25 mouse cellular contexts compared by ENCODE assay signal in the genomic region with DNA sequence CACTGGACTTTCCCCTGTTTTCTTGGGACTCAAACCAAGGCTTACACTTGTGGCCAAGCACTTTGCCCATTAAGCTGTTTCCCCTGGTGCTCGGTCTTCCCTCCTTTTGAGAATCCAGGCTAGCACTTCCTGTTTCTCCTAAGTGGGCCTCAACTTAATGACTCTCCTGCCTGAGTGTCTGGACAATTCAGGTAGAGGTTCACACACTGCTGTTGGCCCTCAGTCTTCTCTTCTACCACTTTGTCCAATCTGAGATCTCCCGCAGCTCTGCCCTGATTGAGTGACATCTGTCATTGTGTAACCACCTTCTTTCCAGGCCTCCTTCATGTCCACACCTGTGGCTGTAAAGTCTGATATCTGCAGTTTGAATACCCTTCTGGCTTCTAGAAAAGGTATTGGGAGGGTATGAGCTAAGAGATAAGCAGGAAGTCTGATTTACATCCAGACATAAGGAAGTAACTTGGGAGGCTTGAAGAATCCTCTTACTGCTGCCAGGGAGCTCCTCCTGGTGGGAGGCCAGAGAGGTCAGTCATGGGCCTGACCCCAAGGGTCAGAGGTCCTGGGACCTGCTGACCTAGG. TPM values are rescaled to one million over a fixed set of nuclear protein-coding genes. Genes with fewer than 3 reads are reported as not detected.
DNase-seq lines count a peak whose midpoint lies in the region; ATAC-seq and TF ChIP-seq lines count a peak whose summit lies in the region.
"Had no signal": no experiment of that assay in that cellular context is flagged by ENCODE, and none has a peak within 500 bp of the region (broad histone marks: within the 10 kb centered on the region; RNA-seq: fewer than 3 reads in every experiment).

No protein-coding gene starts in this region.

- no peaks in the 10 kb centered on the region for H3K9me3 ChIP-seq in kidney, embryonic 15.5 days (replicated peaks)
- no peaks in the 10 kb centered on the region for H3K9me3 ChIP-seq in intestine, postnatal 0 days (ENCODE audit: control insufficient read depth)
- no peaks in the 10 kb centered on the region for H3K9me3 ChIP-seq in hindbrain, embryonic 12.5 days (replicated peaks)
- H3K9me3 ChIP-seq: embryonic facial prominence, embryonic 10.5 days; embryonic facial prominence, embryonic 12.5 days; forebrain, embryonic 13.5 days; forebrain, embryonic 15.5 days; G1E had no signal

- H3K4me1 ChIP-seq in kidney, adult 2 months (ENCODE audit: control insufficient read depth, insufficient read depth, low read length), result no peaks in the 10 kb centered on the region
- no peaks in the 10 kb centered on the region for H3K4me1 ChIP-seq in kidney, embryonic 15.5 days
- H3K4me1 ChIP-seq in intestine, postnatal 0 days (replicated peaks; ENCODE audit: control insufficient read depth, insufficient read depth, low read length), result peaks cover 3% of the 10 kb centered on the region; the same call in 1 of the 2 replicates
- no peaks in the 10 kb centered on the region for H3K4me1 ChIP-seq in lung, adult 2 months (ENCODE audit: control insufficient read depth, insufficient read depth, low read length)
- no peaks in the 10 kb centered on the region for H3K4me1 ChIP-seq in hindbrain, embryonic 12.5 days
- H3K4me1 ChIP-seq: embryonic facial prominence, embryonic 12.5 days; forebrain, embryonic 13.5 days; forebrain, embryonic 15.5 days had no signal

- ATAC-seq in kidney, embryonic 15.5 days (replicated peaks; ENCODE audit: low FRiP score), result no peak
- ATAC-seq in intestine, postnatal 0 days, result peak; percentile 68
- ATAC-seq in hindbrain, embryonic 12.5 days (ENCODE audit: low FRiP score), result no peak
- ATAC-seq: activated CD4-positive, CD25-positive, alpha-beta regulatory T cell, adult 4 months; CD4-positive, CD25-positive, alpha-beta regulatory T cell, adult 4 months; forebrain, embryonic 13.5 days; forebrain, embryonic 15.5 days; forebrain, postnatal 0 days; Patski had no signal

- no peak overlapping the region for H3K9ac ChIP-seq in kidney, embryonic 15.5 days
- no peak overlapping the region for H3K9ac ChIP-seq in intestine, postnatal 0 days (ENCODE audit: low read depth, low read length)
- no peak overlapping the region for H3K9ac ChIP-seq in hindbrain, embryonic 12.5 days
- H3K9ac ChIP-seq: embryonic facial prominence, embryonic 12.5 days; forebrain, embryonic 13.5 days; forebrain, embryonic 15.5 days; forebrain, postnatal 0 days had no signal

- H3K36me3 ChIP-seq in kidney, adult 2 months (ENCODE audit: control insufficient read depth, insufficient read depth, low read length), result no peaks in the 10 kb centered on the region
- H3K36me3 ChIP-seq in kidney, embryonic 15.5 days, result no peaks in the 10 kb centered on the region
- no peaks in the 10 kb centered on the region for H3K36me3 ChIP-seq in intestine, postnatal 0 days (ENCODE audit: control insufficient read depth, insufficient read depth)
- H3K36me3 ChIP-seq in hindbrain, embryonic 12.5 days, result no peaks in the 10 kb centered on the region
- H3K36me3 ChIP-seq: embryonic facial prominence, embryonic 10.5 days; embryonic facial prominence, embryonic 12.5 days; forebrain, embryonic 15.5 days; G1E had no signal

- TF ChIP-seq CTCF in kidney, adult 2 months (conservative IDR thresholded peaks at IDR 0.05; ENCODE audit: insufficient read depth, insufficient read length, low read depth, low read length), result no peak
- peak; percentile 27; the same call in 1 of the 2 replicates for TF ChIP-seq CTCF in intestine, postnatal 0 days (IDR thresholded peaks at IDR 0.05; ENCODE audit: low read depth)
- TF ChIP-seq CTCF in lung, adult 2 months (IDR thresholded peaks at IDR 0.05; ENCODE audit: insufficient read depth, low read length), result no peak

- H3K4me3 ChIP-seq in kidney, adult 2 months (ENCODE audit: insufficient read depth, low read depth, low read length), result no peak overlapping the region
- H3K4me3 ChIP-seq in kidney, embryonic 15.5 days (replicated peaks), result no peak overlapping the region
- no peak overlapping the region for H3K4me3 ChIP-seq in intestine, postnatal 0 days (ENCODE audit: low read depth, low read length)
- no peak overlapping the region for H3K4me3 ChIP-seq in lung, adult 2 months (replicated peaks; ENCODE audit: extremely low read depth, low read depth, low read length)
- H3K4me3 ChIP-seq in hindbrain, embryonic 12.5 days, result no peak overlapping the region
- H3K4me3 ChIP-seq: embryonic facial prominence, embryonic 10.5 days; embryonic facial prominence, embryonic 12.5 days; forebrain, embryonic 13.5 days; forebrain, embryonic 15.5 days had no signal

- no peak for TF ChIP-seq POLR2A in kidney, adult 2 months (IDR thresholded peaks at IDR 0.05; ENCODE audit: low read depth, low read length)
- TF ChIP-seq POLR2A in lung, adult 2 months (IDR thresholded peaks at IDR 0.05; ENCODE audit: borderline replicate concordance, extremely low read depth, low read depth, low read length), result no peak

- 66% methylated on average over 2 of the region's 2 CpGs for WGBS in kidney, adult 2 months
- 59% methylated on average over 2 of the region's 2 CpGs for WGBS in kidney, embryonic 15.5 days
- 34% methylated on average over 2 of the region's 2 CpGs for WGBS in intestine, postnatal 0 days
- WGBS in lung, adult 2 months, result 54% methylated on average over 2 of the region's 2 CpGs
- WGBS in hindbrain, embryonic 12.5 days, result 69% methylated on average over 2 of the region's 2 CpGs

- DNase-seq in embryo, embryonic 10.5 days (ENCODE audit: low spot score), result peak; percentile 7
- DNase-seq in embryo, embryonic 10 days (ENCODE audit: low spot score), result no peak
- peak; percentile 14 for DNase-seq in kidney, adult 2 months
- no peak for DNase-seq in lung, adult 2 months
- DNase-seq: adrenal gland, adult 8-10 months; adrenal gland, postnatal 14 days; adrenal gland, postnatal 36 days; B cell, adult 2 months; cerebellum, adult 11-12 months; cerebellum, adult 2 months; cerebellum, adult 9-10 months; cerebellum, postnatal 10 days; cerebellum, postnatal 25 days; forebrain, postnatal 0 days had no signal

- H3K27me3 ChIP-seq in kidney, adult 2 months (replicated peaks; ENCODE audit: control insufficient read depth, insufficient read depth, low read length), result no peaks in the 10 kb centered on the region
- no peaks in the 10 kb centered on the region for H3K27me3 ChIP-seq in kidney, embryonic 15.5 days
- H3K27me3 ChIP-seq in intestine, postnatal 0 days (replicated peaks; ENCODE audit: control insufficient read depth, insufficient read depth, low read length), result no peaks in the 10 kb centered on the region
- peaks cover 11% of the 10 kb centered on the region; the same call in 1 of the 2 replicates for H3K27me3 ChIP-seq in hindbrain, embryonic 12.5 days
- H3K27me3 ChIP-seq: embryonic facial prominence, embryonic 12.5 days; forebrain, embryonic 15.5 days had no signal

- H3K27ac ChIP-seq in kidney, adult 2 months (ENCODE audit: insufficient read depth, low read depth, low read length), result no peak overlapping the region; the same call in 1 of the 2 replicates
- H3K27ac ChIP-seq in kidney, embryonic 15.5 days, result no peak overlapping the region
- no peak overlapping the region for H3K27ac ChIP-seq in intestine, postnatal 0 days (ENCODE audit: low read depth, low read length)
- no peak overlapping the region for H3K27ac ChIP-seq in hindbrain, embryonic 12.5 days
- H3K27ac ChIP-seq: embryonic facial prominence, embryonic 10.5 days; embryonic facial prominence, embryonic 12.5 days; forebrain, embryonic 13.5 days; forebrain, embryonic 15.5 days had no signal

- H3K4me2 ChIP-seq in kidney, embryonic 15.5 days, result no peak overlapping the region
- no peak overlapping the region for H3K4me2 ChIP-seq in intestine, postnatal 0 days (replicated peaks; ENCODE audit: low read depth)
- no peak overlapping the region for H3K4me2 ChIP-seq in hindbrain, embryonic 12.5 days (replicated peaks)
- H3K4me2 ChIP-seq: embryonic facial prominence, embryonic 12.5 days; forebrain, embryonic 13.5 days; forebrain, embryonic 15.5 days had no signal

RNA-seq across cellular contexts. Expression of gene Usp42, which starts 17.6 kb away (rescaled TPM):
- 3.9 and 4.3 TPM in 2 replicates for polyA plus RNA-seq in kidney, adult 2 months (2012; rRNA removed)
- polyA plus RNA-seq in kidney, embryonic 15.5 days (2015; fragmentation: Nextera tagmentation; extraction: Ambion mirVana), result 17.9 and 19.0 TPM in 2 replicates
- 4.7 and 6.3 TPM in 2 replicates for polyA plus RNA-seq in intestine, postnatal 0 days (2015; fragmentation: Nextera tagmentation; extraction: Ambion mirVana)
- polyA plus RNA-seq in lung, adult 2 months (2012; rRNA removed), result 6.9 and 7.6 TPM in 2 replicates
- polyA plus RNA-seq in hindbrain, embryonic 12.5 days (2016; fragmentation: Nextera tagmentation; extraction: Ambion mirVana), result 37.0 and 37.7 TPM in 2 replicates

Comparison
In these comparisons a context has a peak if more than half of its experiments do, and no peak if none do; other contexts are left out.
1. DNase-seq: peak in embryo, embryonic 10.5 days (single experiment) and kidney, adult 2 months (single experiment); none in embryo, embryonic 10 days (single experiment) and lung, adult 2 months (single experiment).